Mouse (Mus musculus): Measurements from ENCODE around the gene Ndufb5. TPM values are rescaled to one million over a fixed set of nuclear protein-coding genes. Genes with fewer than 3 reads are reported as not detected.
"Not testable (repeated sequence)": the region's sequence is repeated elsewhere in the genome, so short reads cannot be mapped to it uniquely, and the experiment has no call there.

Ndufb5 gene
- polyA plus RNA-seq, 1 experiment: 0.60 TPM

DNA sequence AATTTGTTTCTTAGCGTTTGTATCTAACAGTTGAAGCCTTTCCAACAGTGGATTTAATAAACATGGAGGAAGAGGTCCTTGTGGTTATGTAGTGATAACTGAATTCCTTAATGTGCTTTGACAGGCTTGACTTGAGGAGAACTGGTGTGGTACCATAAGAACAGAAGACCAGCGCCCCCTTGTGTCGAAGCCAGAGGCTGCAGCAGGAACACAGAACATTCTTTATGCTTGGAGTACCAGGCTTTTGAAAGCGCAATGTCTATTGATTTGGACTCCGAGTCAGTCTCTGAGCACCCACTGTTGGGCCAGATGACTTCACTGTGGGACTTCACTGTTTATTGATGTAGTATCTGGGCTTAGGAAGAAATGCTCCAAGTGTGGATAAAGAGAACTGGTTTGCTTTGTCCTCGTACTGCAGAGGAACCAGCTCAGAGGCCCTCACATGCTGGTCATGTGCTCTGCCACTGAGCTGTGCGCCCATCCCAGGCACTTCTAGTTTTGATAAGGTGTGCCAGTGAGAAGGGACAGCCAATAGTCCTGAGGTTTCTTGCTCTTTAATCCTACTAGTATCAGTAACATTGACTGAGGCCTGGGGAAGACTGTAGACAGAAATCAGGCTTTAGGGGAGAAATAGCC is 38.4 kb upstream of the Ndufb5 start:
- Histone ChIP-seq H3K9me3 (ENCODE audit: control insufficient read depth, low read length) (no peaks in the 10 kb centered on the region), H3K36me3 (ENCODE audit: control insufficient read depth) (no peaks in the 10 kb centered on the region), H3K4me3 (replicated peaks) (no peak overlapping the region), H3K27me3 (ENCODE audit: control insufficient read depth) (no peaks in the 10 kb centered on the region), H3K4me1 (ENCODE audit: control insufficient read depth) (peaks cover 38% of the 10 kb centered on the region)
- no peak for TF ChIP-seq TAL1 (IDR thresholded peaks at IDR 0.05; ENCODE audit: low read length)
- TF ChIP-seq GATA1 (IDR thresholded peaks at IDR 0.05; ENCODE audit: low read length): no peak

DNA sequence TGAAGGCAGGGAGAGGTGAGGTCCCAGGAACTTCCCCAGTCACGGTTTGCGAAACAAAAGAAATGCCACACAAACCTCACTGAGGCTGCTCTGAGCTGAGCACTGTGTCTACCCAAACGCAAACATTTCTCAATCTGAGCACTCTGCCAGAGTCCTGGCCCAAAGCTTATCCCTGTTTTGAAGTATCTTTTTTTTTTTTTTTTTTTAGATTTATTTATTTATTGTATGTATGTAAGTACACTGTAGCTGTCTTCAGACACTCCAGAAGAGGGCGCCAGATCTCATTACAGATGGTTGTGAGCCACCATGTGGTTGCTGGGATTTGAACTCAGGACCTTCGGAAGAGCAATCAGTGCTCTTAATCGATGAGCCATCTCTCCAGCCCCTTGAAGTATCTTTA is 32.8 kb upstream of the Ndufb5 start:
- H3K27me3 ChIP-seq (ENCODE audit: control insufficient read depth); H3K4me3 ChIP-seq (replicated peaks); H3K9me3 ChIP-seq (ENCODE audit: control insufficient read depth, low read length); H3K36me3 ChIP-seq (ENCODE audit: control insufficient read depth): not testable (repeated sequence)
- H3K4me1 ChIP-seq (ENCODE audit: control insufficient read depth): peaks cover 21% of the 10 kb centered on the region

DNA sequence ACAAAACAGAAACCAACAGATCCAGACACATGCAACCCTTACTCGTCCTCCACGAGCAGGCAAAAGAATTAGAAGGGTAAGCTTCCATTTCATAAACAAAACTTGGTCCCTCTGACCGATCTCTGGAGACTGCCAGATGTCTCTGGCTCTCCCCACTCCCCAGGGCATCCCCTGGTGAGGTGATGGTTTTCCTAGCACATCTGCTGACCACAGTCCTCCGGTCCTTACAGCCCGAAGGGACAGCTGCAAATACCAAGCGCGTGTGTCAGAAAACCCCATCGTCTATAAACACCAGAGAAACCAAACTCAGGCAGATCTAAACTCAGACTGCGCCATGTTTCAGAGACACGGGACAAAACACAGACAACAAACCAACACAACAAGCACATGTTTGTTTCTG is 32.2 kb upstream of the Ndufb5 start:
- H3K36me3 ChIP-seq (ENCODE audit: control insufficient read depth); H3K9me3 ChIP-seq (ENCODE audit: control insufficient read depth, low read length); H3K27me3 ChIP-seq (ENCODE audit: control insufficient read depth); H3K4me3 ChIP-seq (replicated peaks): not testable (repeated sequence)
- H3K4me1 ChIP-seq (ENCODE audit: control insufficient read depth): peaks cover 24% of the 10 kb centered on the region

DNA sequence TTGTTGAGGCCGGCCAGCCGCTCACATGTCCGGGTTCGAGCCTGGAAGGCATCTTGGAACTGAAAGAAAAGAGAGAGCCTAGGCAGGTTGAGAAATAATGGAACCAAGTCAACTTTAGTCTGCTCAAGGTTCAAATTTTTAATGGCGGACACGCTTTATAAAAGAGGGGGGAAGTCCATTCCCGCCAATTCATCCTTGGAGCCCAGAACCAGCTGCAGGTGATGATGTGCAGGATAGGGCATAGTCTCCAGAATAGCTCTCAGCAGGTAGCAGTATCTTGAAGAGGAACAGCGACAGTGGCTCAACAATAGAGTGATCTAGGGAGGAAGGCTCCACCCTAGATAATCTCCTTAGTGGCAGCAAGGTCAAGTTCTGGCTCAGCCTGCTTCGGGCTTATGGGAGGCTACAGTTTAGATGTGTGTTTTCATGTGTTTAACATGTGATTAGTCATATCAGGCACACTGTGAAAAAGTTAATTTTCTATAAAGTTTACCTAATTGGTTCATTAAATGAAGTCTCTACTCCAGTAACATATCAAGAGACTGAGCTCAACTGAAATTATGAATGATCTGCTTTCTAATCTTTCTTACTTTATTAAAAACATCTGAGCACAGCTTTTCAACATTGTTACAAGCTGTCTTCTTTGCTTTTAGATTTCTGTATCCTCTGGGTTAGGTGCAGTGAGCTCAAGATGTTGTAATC is 31.0 kb upstream of the Ndufb5 start, which contains the start of gene Actl6a:
Gene Actl6a (plus strand): TSS at position 652 of the 702 bp plus-strand sequence.
- H3K27me3 ChIP-seq (ENCODE audit: control insufficient read depth); H3K36me3 ChIP-seq (ENCODE audit: control insufficient read depth); H3K9me3 ChIP-seq (ENCODE audit: control insufficient read depth, low read length); H3K4me3 ChIP-seq (replicated peaks): not testable (repeated sequence)
- H3K4me1 ChIP-seq (ENCODE audit: control insufficient read depth): peaks cover 33% of the 10 kb centered on the region

DNA sequence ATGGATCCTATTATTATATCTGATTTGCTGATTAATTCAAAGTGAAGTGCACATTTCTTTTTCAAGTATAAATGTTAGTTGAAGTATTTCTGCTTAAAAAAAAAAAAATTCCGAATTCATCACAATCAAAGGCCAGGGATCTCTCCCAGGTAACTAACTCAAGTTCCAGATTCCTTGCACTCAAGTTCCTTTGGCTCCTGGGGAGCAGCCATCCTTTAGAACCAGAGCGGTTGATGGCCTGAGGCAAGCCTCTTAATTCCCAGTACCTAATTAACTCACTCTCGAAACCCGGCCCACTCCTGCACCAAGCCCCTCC is 28.8 kb upstream of the Ndufb5 start:
- H3K4me3 ChIP-seq (replicated peaks): peak overlapping the region; percentile 87
- peaks cover 27% of the 10 kb centered on the region for H3K36me3 ChIP-seq (ENCODE audit: control insufficient read depth)
- TF ChIP-seq TAL1 (IDR thresholded peaks at IDR 0.05; ENCODE audit: low read length) (no peak), GATA1 (IDR thresholded peaks at IDR 0.05; ENCODE audit: low read length) (no peak)
- peaks cover 38% of the 10 kb centered on the region for H3K4me1 ChIP-seq (ENCODE audit: control insufficient read depth)
- H3K27me3 ChIP-seq (ENCODE audit: control insufficient read depth): no peaks in the 10 kb centered on the region
- H3K9me3 ChIP-seq (ENCODE audit: control insufficient read depth, low read length): no peaks in the 10 kb centered on the region

DNA sequence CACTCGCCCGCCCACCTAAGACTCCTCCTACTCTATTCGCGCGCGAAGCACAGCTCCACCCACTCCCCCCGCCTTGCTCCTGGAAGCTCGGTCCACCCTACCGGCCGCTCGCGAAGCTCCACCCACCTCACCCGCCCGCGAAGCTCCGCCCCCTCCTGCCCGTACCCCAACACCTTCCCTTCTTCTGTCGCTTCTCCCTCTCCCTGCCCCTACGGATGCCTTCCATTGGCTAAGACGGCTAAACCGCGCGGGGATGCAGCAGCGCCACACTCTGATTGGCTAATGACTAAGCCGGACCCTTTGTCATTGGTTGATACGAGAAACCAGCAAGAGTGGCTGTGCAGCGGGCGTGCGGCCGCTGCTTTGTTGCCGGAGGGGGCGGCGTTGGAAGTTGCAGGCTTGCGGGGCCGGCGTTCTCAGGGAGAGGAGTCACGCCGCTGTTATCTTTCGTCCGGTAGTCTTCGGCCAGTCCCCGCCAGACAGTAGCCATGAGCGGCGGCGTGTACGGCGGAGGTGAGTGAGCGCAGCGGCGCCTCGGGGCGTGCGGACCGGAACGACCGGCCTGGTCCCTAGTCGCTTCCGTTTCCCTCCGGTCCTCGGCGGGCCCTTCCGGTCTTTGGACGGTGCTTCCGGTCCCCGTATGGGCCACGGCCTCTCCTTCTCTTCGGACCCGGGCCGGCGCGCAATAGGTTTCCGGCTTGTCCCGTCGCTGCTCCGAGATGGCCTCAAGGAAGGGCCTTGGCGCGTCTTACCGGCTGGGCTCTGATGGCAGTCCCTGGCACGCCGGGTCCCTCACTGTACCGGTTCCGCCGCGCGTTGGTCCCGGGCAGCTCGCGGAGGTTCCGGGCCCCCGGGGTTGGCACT is 28.2 kb upstream of the Ndufb5 start:
- peaks cover 38% of the 10 kb centered on the region for H3K4me1 ChIP-seq (ENCODE audit: control insufficient read depth)
- no peak for TF ChIP-seq GATA1 (IDR thresholded peaks at IDR 0.05; ENCODE audit: low read length)
- TF ChIP-seq TAL1 (IDR thresholded peaks at IDR 0.05; ENCODE audit: low read length): no peak

DNA sequence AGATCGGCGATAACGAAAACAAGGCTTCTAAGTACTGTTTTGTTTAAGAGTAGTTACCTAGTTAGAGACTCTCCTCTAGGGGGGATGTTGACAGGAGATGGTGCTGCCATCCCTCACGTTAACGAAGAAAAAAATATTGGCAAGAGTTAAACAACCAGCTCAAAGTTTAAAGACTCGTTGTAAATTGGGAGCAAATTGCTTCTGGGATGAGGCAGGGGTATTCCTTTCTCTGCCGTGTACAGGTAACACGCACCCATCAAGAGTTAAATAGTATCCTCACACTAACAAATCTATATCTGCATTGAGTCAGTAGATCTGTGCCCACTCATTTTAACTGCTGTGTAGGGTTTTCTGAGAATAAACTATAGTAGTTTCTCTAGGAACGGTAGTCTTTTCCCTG is 27.4 kb upstream of the Ndufb5 start:
- Histone ChIP-seq H3K4me3 (replicated peaks) (peak overlapping the region; percentile 87), H3K4me1 (ENCODE audit: control insufficient read depth) (peaks cover 38% of the 10 kb centered on the region), H3K36me3 (ENCODE audit: control insufficient read depth) (peaks cover 41% of the 10 kb centered on the region), H3K9me3 (ENCODE audit: control insufficient read depth, low read length) (no peaks in the 10 kb centered on the region), H3K27me3 (ENCODE audit: control insufficient read depth) (no peaks in the 10 kb centered on the region)
- TF ChIP-seq TAL1 (IDR thresholded peaks at IDR 0.05; ENCODE audit: low read length) (no peak), GATA1 (IDR thresholded peaks at IDR 0.05; ENCODE audit: low read length) (no peak)

More for the DNA sequence above, 28.2 kb upstream of the Ndufb5 start:
- no peaks in the 10 kb centered on the region for H3K9me3 ChIP-seq (ENCODE audit: control insufficient read depth, low read length)
- H3K36me3 ChIP-seq (ENCODE audit: control insufficient read depth): peaks cover 33% of the 10 kb centered on the region
- H3K4me3 ChIP-seq (replicated peaks): peak overlapping the region; percentile 87
- H3K27me3 ChIP-seq (ENCODE audit: control insufficient read depth): no peaks in the 10 kb centered on the region

DNA sequence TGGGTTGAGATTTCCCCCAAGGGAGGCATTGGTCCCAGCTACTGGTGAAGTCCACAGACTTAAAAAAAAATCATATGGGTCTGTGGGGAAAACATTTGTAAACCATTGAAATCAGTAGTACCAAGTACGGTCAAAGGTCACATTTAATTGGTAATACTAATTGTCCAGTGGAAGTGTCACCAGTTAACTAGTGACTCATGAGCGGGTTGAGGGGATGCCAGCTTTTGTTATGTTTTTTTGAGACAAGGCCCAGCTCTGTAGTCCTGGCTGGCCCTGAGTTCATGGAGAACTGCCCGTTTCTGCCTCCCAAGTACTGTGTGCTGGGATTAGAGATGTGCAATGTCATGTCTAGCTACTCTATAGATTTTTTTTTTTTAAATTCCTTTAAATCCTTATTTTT is 23.1 kb upstream of the Ndufb5 start:
- H3K4me3 ChIP-seq (replicated peaks): no peak overlapping the region
- H3K4me1 ChIP-seq (ENCODE audit: control insufficient read depth): peaks cover 18% of the 10 kb centered on the region
- TF ChIP-seq TAL1 (IDR thresholded peaks at IDR 0.05; ENCODE audit: low read length): no peak
- no peak for TF ChIP-seq GATA1 (IDR thresholded peaks at IDR 0.05; ENCODE audit: low read length)
- no peaks in the 10 kb centered on the region for H3K9me3 ChIP-seq (ENCODE audit: control insufficient read depth, low read length)
- H3K27me3 ChIP-seq (ENCODE audit: control insufficient read depth): no peaks in the 10 kb centered on the region
- H3K36me3 ChIP-seq (ENCODE audit: control insufficient read depth): peaks cover 84% of the 10 kb centered on the region

DNA sequence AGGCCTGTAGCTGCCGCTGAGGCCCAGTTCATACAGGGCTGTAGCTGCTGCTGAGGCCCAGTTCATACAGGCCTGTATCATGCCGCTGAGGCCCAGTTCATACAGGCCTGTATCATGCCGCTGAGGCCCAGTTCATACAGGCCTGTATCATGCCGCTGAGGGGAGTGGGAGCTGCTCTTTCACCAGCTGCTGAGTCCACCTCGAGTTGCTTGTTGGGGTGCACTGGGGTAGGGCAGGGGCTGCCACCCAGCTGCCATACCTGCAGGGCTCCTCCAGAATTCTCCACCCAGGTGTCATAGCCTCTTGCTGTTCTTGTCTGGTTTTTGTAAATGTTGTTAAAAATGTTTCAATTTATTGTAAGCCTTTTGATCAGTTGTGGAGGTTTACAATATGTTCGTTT is 19.4 kb upstream of the Ndufb5 start:
- H3K9me3 ChIP-seq (ENCODE audit: control insufficient read depth, low read length); H3K4me3 ChIP-seq (replicated peaks); H3K4me1 ChIP-seq (ENCODE audit: control insufficient read depth); H3K27me3 ChIP-seq (ENCODE audit: control insufficient read depth): not testable (repeated sequence)
- H3K36me3 ChIP-seq (ENCODE audit: control insufficient read depth): peaks cover 100% of the 10 kb centered on the region

Data from erythroblast, embryonic 14.5 days (primary cell).